Mouse (Mus musculus): ENCODE results near the gene Acer3.

- TF ChIP-seq POLR2A (IDR thresholded peaks at IDR 0.05; ENCODE audit: insufficient read depth, low read depth, low read length): no peak
- TF ChIP-seq CTCF (IDR thresholded peaks at IDR 0.05; ENCODE audit: insufficient read depth, low read depth, low read length): no peak
Observed at GRCm38 (mm10) chr7:98310266-98310665, 10.7 kb downstream of the Acer3 start.

Data from olfactory bulb, adult 2 months (tissue).